Mouse (Mus musculus) right cerebral cortex, postnatal 14 days (tissue): ENCODE results near the gene 2310022A10Rik.
A peak's percentile ranks its signal among the peaks of the same experiment; 100 is the strongest.

Experiments
- DNase-seq: peaks from one replicate; pipeline ENCODE4 v3.0.0; 2022

Gene 2310022A10Rik

DNA sequence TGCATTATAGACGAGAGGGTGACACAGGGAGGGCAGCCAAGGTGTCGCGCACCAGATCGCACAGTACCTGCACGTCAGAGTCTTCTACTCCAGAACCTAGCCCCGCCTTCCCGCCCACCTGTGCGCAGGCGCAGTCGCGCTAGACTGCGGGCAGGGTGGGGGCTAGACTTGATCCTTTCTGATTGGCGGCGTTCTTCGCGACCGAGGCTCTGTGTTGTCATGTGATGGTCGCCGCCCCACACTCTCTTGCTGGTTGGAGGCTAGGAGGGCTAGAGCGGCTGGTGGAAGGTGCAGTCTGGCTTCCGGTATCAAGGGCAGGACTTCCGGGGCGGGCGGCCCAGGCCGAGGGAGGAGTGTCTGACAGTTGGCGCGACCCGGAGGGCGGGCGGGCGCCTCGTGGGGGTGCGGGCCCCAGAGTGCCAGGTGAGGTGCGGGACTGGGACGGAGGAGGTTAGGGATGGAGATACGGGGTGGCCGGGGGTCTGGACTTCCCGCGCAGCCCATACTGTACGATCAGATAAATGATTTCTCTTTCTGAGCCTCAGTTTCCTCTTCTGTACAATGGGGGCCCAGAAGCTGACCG is at the start of gene 2310022A10Rik, which contains the start of gene Pld3:
Gene 2310022A10Rik (plus strand): TSS at position 303 of the 583 bp plus-strand sequence.
Gene Pld3 (minus strand): TSS at position 288 of the 583 bp plus-strand sequence.
- DNase-seq, result peak; percentile 95

DNA sequence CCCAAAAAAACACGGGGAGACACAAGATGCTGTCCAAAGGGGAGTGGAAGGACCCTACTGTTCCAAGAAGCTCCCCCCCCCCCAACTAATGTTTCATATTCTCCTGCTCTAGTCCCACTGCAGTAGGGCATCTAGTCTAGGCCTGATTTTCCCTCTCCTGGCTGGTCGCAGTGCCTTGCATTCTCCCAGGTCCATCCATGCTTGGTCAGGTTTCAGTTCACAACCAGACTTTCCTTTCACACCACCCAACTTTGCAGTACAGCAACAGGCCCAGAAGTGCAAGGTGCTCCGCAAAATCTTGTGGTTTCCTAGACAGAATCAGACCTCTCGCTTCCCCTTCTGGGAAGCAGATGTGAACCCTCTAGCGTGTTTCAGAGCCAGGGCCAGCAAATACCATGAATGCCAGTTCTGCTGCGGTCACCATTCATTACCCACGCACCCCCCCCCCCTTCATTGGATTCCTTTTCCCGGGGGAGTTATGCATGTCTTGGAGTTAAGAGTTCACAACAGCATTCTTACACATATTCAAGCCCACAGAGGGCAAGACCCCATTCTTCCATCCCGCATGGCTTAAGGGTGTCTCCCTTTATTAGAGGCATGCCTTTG is 46.2 kb upstream of the 2310022A10Rik start:
- DNase-seq, result no peak

DNA sequence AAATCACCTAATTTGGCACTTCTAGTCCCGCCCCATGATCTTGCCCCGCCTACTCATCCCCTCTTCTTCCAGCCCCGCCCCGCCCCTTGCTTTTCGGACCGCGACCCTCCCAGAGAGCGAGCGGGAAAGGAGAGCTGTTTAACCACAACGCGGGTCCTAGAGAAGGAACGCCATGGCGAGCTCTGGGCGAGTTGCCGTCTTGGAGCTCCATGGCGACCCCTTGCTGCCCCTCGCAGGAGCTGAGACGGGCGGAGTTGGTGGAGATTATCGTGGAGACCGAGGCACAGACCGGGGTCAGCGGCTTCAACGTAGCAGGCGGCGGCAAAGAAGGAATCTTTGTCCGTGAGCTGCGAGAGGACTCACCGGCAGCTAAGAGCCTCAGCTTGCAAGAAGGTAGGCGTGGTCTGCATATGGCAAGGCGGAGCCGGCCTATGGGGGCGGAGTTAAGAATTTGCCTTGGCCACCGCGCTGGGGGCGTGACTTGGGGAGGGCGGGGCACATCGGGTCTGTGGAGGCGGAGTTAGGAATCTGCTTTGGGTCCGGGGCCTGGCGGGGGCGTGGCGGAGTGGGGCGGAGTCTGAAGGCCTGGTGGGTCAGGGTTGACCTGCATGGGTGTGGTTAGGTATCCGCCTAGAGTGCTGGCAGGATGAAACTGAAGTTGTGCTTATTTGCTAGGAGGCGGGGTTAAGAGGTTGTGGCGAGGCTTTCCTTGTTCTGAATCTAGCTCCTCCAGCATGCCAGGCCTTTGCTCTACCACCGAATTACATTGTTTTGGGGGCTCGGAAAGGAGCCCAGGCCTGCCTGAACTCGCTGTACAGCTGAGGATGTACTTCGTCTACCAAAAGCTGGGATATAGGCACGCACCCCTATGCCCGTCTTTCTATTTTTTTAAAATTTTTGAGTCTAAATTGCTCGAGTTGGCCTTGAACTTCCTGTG is 45.1 kb upstream of the 2310022A10Rik start:
- DNase-seq, result peak; percentile 91

- no peak for DNase-seq
Observed at GRCm38 (mm10) chr7:27508648-27509005, 44.4 kb upstream of the 2310022A10Rik start.

DNA sequence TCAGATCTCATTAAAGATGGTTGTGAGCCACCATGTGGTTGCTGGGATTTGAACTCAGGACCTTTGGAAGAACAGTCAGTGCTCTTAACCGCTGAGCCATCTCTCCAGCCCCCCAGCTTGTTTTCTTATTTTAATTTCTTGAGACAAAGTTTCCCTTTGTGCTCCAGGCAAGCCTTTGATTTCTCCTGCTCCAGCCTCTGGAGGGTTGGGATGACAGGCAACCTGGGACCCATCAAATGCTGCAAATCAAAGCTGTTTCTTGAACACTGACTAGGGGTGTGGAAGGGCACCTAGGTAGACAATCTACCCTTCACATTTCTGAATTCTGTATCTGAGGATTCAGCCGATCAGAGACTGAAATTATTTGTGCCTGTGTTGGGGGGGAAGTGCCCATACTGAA is 42.2 kb upstream of the 2310022A10Rik start:
- DNase-seq, result no peak

- DNase-seq, result no peak
Observed at GRCm38 (mm10) chr7:27514961-27515360, 38.1 kb upstream of the 2310022A10Rik start.

- DNase-seq, result no peak
Observed at GRCm38 (mm10) chr7:27518314-27518713, 34.7 kb upstream of the 2310022A10Rik start.

DNA sequence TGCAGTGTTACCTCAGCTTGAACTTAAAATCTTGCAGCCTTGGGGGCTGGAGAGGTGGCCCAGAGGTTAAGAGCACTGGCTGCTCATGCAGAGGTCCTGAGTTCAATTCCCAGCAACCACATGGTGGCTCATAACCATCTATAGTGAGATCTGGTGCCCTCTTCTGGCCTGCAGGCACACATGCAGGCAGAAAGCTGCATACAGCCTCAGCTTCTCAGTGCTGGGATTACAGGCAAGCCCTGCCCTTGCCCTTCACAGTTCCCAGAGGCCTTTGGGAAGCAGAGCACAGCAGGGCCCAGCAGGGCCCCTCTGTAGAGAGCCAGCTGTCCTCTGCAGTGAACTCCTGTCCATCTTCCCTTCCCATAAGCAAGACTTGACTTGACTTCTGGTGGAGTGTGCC is 32.9 kb upstream of the 2310022A10Rik start:
- DNase-seq, result no peak

GRCm38 (mm10) chr7:27520599-27520998 is 32.4 kb upstream of the 2310022A10Rik start:
- DNase-seq, result no peak

DNA sequence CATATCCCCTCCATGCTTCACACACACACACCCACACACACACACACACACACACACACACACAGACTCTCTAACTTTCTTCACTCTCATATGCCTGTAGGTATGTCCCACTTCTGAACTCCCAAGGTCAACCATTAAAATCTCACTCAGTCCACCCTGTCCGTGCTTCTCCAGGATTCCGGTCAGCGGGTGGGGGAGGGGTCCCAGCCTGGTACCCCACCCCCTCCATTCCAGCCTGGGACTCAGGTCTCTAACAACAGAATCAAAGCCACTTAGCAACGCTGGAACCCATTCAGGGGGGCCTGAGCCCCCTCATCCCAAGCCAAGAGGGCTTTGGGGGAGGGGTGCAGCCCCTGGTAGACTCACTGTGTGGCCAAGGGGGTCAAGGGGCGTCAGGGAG is 30.1 kb upstream of the 2310022A10Rik start, which contains the start of gene Hipk4:
Gene Hipk4 (plus strand): TSS at position 301 of the 400 bp plus-strand sequence.
- DNase-seq, result no peak

DNA sequence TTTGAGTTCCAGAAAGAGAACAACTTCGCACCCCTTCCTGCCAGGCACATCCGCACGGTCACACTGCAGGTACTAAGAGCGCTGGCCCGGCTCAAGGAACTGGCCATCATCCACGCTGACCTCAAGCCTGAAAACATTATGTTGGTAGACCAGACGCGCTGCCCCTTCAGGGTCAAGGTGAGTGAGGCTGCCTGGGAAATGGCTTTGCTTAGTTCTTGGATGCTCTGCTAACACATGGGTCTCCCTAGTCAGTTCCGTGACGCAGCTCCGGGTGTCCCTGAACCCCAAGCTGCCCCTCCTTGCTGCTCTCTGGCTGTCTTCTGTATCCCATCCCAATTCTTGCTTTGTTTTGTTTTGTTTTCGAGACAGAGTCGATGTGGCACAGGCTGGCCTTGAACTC is 29.2 kb upstream of the 2310022A10Rik start:
- no peak for DNase-seq

DNA sequence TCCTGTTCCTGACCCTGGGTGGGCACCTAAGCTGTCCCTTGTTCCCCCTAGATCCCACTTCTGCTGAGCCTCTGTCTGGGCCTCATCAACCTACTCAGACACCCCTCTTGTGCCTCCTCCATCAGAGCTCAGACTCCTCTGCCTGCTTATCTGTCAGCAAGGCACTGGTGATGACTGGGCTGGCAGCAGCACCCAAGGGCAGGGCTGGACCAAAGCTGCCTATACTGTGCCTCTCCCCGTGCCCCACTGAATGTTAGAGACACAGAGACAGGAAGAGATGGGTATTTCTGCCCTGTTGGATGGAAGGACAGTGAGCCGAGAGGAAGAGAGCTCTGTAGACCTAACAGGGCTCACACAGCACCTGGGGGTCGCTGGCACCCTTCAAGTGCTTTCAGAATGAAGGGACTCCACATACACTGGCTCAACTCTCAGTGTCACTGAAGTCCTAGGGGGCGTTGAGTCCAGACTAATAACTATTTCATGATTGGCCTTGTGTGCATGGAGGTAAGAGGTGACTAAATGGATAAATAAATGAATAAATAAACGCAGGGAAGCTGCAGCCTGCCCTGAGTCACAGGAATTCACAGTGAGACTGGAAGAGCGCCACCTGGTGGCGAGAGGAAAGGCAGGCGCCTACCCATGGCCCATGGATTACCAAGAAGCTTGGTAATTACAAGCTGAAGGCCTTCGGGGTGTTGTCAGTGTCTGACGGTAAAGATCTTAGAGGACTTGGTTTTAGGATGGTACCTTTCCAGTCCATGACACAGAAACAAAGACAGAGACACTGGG is 26.8 kb upstream of the 2310022A10Rik start:
- peak; percentile 82 for DNase-seq

DNA sequence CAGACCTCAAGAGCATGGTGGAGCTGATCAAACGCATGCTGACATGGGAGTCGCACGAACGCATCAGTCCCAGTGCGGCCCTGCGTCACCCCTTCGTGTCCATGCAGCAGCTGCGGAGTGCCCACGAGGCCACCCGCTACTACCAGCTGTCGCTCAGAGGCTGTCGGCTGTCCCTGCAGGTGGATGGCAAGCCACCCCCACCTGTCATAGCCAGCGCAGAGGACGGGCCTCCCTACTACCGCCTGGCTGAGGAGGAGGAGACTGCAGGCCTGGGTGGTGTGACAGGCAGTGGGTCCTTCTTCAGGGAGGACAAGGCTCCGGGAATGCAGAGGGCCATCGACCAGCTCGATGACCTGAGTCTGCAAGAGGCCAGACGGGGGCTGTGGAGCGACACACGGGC is 24.0 kb upstream of the 2310022A10Rik start:
- no peak for DNase-seq

GRCm38 (mm10) chr7:27530937-27531336 is 22.1 kb upstream of the 2310022A10Rik start:
- no peak for DNase-seq

GRCm38 (mm10) chr7:27531707-27532106 is 21.3 kb upstream of the 2310022A10Rik start:
- DNase-seq, result no peak

GRCm38 (mm10) chr7:27532480-27533050 is 20.5 kb upstream of the 2310022A10Rik start:
- no peak for DNase-seq

DNA sequence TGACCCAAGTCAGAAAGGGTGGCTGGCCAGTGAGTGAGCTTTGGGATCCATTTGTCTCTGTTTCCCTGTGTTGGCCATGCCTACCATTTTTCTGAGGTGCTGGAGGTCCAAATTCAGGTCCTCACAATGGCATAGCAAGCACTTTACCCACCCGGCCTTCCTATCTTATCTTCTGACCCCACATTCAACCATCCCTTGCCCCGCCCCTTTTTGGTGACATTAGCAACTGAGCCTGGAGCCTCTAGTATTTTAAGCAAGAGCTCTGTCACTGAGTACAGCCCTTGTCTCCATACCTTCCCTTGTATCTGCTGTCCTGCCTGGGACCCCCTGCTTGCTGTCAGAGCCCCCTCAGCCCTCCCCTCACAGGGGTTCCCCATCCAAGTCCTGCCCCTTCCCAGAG is 17.6 kb upstream of the 2310022A10Rik start:
- no peak for DNase-seq

- DNase-seq, result no peak
Observed at GRCm38 (mm10) chr7:27536618-27537017, 16.4 kb upstream of the 2310022A10Rik start.

DNA sequence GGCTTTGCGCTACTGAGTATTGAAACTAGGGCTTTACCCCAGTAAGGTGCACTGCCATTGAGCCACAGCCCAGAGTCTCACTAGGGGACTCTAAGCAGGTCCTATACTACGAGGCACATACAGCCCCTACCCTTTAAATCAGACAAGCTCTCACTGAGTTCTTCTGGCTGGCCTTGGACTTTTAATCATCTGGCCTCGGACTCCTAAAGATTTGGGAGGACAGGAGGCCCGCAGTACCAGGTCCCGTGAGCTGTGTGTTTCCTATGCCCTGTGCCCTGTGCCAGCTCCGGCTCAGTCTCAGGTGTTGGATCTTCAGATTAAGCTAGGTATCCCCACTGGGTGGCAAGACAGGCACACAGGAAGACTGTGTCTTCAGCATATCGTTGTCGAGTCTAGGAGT is 15.0 kb upstream of the 2310022A10Rik start:
- DNase-seq, result no peak

DNA sequence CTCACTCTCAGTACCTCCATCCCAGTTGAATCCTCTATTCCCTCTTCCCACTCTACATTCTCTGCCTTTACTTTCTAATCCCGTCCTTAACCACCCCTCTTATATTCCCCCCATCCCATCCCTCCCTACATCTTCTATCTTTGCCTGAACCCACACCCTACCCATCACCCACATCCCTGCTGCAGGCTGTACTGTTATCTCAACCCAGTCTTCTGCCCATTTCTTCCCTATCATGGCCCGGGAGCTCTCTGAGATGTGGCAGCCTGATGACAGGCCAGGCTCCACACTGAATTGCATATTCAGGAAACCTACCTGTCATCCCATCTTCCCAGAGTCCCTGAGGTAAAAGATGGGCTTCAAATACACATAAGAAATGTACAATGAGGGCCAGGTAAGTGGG is 14.2 kb upstream of the 2310022A10Rik start:
- no peak for DNase-seq

- DNase-seq, result no peak
Observed at GRCm38 (mm10) chr7:27540521-27540920, 12.5 kb upstream of the 2310022A10Rik start.

DNA sequence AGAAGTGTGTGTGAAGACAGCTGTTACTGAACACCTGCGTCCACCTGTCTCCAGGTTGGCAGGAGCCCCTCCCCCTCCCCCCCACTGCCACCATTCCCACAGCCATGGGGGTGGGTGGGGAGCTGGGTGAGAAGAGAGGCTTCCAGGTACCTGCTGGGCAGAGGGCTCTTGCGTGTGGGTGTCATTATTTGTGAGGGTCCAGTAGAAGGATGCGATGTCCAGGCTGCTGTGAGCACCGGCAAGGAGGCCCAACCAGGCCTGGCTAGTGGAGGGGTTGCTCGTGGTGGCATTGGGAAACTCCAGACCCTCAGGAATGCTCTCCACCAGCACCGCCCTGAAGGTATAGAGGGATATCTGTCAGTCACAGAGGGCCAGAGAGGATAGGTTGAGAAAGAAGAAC is 12.1 kb upstream of the 2310022A10Rik start:
- DNase-seq, result no peak
